Mouse (Mus musculus) gastrocnemius, postnatal 36 days (tissue): ENCODE results near the gene 1700007K13Rik. TPM values are rescaled to one million over a fixed set of nuclear protein-coding genes. Genes with fewer than 3 reads are reported as not detected.
"Not testable (repeated sequence)": the region's sequence is repeated elsewhere in the genome, so short reads cannot be mapped to it uniquely, and the experiment has no call there.

Source experiments
- DNase-seq, 2 experiments: peaks; one replicate each; pipeline ENCODE4 v3.0.0; 2022
- intact Hi-C: fragments of 180-260 bp; cut with DNase I; formaldehyde crosslinking; loops from one replicate; pipeline ENCODE4 v1.15.1; 2025
- total RNA-seq, 2 experiments: library from RNA; stranded (reverse); gene quantifications; 2 replicates each; pipeline ENCODE4 v1.2.3; 2021

Gene 1700007K13Rik
- total RNA-seq, 2 experiments from 2014 or later: not detected

- DNase-seq, intact Hi-C loops: not testable (repeated sequence)
These were observed 5.9 kb upstream of the 1700007K13Rik start for GRCm38 (mm10) chr2:28472011-28472410.

DNA sequence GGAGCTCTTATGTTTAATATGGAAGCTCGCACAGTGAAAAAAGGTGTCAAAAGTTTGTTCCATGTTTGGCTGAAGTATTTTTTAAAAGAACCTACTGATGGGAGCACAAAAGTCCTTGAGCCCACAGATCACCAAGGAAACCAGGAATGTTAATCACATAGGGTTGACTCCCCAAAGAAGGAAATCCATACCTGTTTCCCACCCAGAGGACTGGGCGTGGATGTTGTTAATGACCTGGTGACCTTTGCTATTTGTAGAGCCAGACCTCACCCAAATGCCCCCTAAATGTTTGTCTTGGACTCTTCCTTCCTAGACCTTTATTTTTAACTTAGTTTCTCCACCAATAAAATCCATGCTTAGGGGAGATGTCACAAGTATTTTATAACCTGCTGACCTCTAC lies 4.5 kb upstream of the 1700007K13Rik start:
- intact Hi-C loops: no loop called here
- no peak for DNase-seq

DNA sequence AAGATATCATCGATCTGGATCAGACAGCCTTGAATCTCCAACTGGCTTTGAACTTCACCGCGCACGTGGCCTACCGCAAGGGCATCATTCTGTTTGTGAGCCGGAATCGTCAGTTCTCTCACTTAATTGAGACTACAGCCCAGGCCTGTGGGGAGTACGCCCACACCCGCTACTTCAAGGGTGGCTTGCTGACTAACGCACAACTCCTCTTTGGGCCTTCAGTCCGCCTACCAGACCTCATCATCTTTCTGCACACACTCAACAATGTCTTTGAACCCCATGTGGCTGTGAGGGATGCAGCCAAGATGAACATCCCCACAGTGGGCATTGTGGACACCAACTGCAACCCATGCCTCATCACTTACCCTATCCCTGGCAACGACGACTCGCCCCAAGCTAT lies 3.3 kb upstream of the 1700007K13Rik start:
- no peak for DNase-seq
- intact Hi-C loops: no loop called here

- intact Hi-C loops: no loop called here
These were observed 2.5 kb upstream of the 1700007K13Rik start for GRCm38 (mm10) chr2:28468486-28469225.

GRCm38 (mm10) chr2:28467860-28468485 lies 1.8 kb upstream of the 1700007K13Rik start, which contains the start of gene Mrps2:
Gene Mrps2 (plus strand): TSS chr2:28468066.
- intact Hi-C loops: no loop called here
- peak; percentile 71 to 77 for DNase-seq

More at GRCm38 (mm10) chr2:28468486-28469225, 2.5 kb upstream of the 1700007K13Rik start:
- no peak for DNase-seq

- DNase-seq: no peak
- intact Hi-C loops: no loop called here
These were observed 1.2 kb downstream of the 1700007K13Rik start for GRCm38 (mm10) chr2:28464919-28465318.

GRCm38 (mm10) chr2:28463919-28464318 lies 2.2 kb downstream of the 1700007K13Rik start:
- peak in 1 of 2 experiments; percentile 52 for DNase-seq
- intact Hi-C loops: no loop called here

GRCm38 (mm10) chr2:28456616-28457015 lies 9.5 kb downstream of the 1700007K13Rik start:
- no peak for DNase-seq
- intact Hi-C loops: no loop called here

- no peak for DNase-seq
- intact Hi-C loops: no loop called here
These were observed 12.6 kb downstream of the 1700007K13Rik start for GRCm38 (mm10) chr2:28453539-28453938.

- DNase-seq: no peak
- intact Hi-C loops: no loop called here
These were observed 14.5 kb downstream of the 1700007K13Rik start for GRCm38 (mm10) chr2:28451663-28452062.

GRCm38 (mm10) chr2:28447315-28447670 lies 18.8 kb downstream of the 1700007K13Rik start:
- no peak for DNase-seq
- intact Hi-C loops: no loop called here

GRCm38 (mm10) chr2:28446515-28447314 lies 19.4 kb downstream of the 1700007K13Rik start, which contains the start of gene Ppp1r26:
Gene Ppp1r26 (plus strand): TSS chr2:28446800.
- no peak for DNase-seq
- intact Hi-C loops: no loop called here

- intact Hi-C loops: no loop called here
- DNase-seq: no peak
These were observed 20.0 kb downstream of the 1700007K13Rik start for GRCm38 (mm10) chr2:28446181-28446514.

DNA sequence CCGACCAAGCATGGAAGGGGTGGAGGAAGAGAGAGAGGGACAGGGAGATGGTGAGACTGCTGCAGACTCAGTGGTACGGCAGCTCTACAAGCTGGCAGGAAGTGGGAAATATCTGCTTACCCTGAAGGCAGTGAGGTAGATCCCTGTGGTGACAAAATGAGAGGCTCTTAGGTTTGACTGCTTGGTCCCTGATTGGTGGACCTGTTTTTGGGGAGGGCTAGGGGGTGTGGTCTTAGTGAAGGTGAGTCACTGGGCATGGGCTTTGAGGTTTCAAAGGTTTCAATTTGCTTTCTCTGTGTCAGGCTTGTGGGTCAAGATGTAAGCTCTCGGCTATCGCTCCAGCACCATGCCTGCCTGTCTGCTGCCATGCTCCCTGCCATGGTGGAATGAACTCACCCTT lies 21.1 kb downstream of the 1700007K13Rik start:
- no peak for DNase-seq
- intact Hi-C loops: no loop called here

DNA sequence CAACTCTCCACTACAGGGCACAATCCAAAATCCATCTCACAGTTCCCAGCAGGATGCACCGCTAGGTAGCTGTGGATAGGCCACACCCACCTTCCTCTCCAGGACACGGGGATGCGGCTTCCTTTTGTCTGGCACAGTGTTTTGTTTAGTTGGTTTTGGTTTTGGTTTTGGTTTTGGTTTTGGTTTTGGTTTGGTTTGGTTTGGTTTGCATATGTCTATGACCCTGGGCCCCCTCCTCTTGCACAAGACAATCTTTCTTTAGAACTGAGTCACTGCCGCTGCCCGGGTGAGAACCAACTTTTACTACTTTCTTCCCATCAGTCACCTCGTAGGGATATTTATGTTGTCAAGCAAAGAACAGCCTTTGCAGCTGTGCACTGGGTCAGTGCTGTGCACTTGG lies 25.3 kb downstream of the 1700007K13Rik start:
- intact Hi-C loops: no loop called here
- DNase-seq: no peak

DNA sequence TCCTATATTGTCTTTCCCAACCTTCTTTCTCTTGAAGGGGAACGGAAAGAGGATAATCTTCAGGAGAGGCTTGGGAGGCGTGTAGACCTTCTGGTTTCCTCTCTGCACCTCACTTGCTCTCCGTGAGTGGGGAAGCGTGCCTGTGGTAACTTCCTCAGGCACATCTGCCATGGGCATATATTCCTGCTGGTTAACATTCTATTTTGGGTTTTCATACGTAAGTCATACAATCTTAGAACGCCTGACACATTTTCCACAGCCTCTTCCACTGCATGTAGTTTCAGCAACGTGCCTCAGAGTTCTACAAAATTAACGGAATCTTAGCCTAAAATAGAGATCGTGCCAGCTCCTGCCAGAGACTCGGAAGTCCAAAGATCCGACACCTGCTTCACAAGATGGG lies 30.7 kb downstream of the 1700007K13Rik start:
- intact Hi-C loops: no loop called here
- no peak for DNase-seq

DNA sequence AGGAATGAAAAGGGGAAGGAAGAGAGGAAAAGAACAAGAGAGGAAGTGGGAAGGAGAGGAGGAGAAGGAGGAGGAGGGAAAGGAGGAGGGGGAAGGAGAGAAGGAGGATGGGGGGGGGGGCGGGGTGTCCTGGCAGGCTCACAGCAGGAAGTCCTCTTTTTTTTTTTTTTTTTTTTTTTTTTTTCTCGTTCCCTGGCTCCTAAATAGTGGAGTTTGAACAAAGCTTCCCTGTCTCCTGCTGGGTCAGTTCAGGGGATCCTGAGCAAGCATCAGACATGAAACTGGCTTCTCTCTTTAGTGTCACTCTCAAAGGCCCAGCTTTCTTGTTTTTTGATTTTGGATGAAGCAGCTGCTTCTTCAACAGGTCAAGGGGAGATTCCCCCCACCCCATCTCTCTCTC lies 32.6 kb downstream of the 1700007K13Rik start:
- intact Hi-C loops: no loop called here
- DNase-seq: no peak

DNA sequence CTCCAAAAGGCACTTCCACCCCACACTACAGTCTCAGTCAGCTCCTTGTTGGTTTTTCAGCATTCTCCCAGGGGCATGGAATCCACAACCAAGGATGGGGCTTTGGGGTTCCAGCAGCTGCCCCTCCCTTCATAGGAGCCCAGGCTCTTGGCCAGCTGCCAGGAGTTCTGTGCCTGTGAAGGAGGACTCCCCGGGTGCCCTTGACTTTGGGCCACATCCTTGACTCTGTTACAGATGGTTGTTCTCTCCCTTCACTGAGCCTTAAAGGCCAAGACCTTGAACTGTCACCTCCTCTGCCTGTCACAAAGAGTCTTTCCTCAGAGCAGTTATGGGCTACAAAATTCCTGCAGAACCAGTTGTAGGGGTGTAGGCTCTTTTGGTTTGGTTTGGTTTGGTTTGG lies 33.3 kb downstream of the 1700007K13Rik start:
- no peak for DNase-seq
- intact Hi-C loops: no loop called here

DNA sequence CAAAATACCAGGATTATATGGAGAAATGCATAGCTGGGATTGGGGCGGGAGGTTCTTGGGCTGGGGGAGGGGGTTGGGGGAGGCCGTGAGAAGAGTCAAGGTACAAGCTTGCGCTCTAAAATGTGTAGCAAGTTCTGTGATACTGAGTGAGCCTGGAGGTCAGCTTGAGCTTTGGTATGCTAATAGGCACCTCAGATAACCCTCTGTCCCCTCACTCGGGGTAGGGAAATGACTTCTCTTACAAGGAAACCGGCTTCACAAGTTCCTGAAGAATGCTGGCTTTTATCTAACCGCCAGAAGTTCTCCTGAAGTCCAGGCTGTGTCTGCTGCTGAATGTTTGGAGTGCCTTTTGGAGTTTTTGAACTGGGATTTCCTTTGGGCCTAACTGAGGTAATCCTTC lies 35.3 kb downstream of the 1700007K13Rik start:
- intact Hi-C loops: no loop called here
- DNase-seq: no peak

DNA sequence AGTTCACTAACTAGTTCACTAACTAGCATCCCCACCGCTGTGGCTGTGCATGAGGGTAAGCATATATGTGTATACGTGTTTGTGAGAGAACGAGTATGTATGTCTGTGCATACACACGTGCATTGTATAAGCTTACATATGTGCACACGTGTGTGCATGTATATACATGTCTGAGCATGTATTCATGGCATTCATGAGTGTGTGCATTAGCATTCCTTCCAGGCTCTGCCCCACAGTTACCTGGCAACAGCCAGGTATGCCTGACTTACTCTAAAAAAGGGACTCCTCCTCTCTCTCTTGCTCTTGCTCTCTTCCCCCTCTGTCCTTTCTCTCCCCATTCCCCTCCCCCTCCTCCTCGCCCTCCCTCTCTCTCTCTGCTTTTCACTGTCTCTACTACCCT lies 38.9 kb downstream of the 1700007K13Rik start:
- intact Hi-C loops: no loop called here
- no peak for DNase-seq

GRCm38 (mm10) chr2:28423167-28423566 lies 43.0 kb downstream of the 1700007K13Rik start:
- intact Hi-C loops: no loop called here
- DNase-seq: no peak
